Mouse (Mus musculus) spleen, adult 12 weeks (tissue): Measurements from ENCODE around the gene Scfd2.

ENCODE experiments used
- DNase-seq: peaks from one replicate; pipeline ENCODE4 v3.0.0; 2022; ENCODE audit warnings: low spot score

Scfd2 gene

GRCm38 (mm10) chr5:74455510-74456269, 75.9 kb downstream of the Scfd2 start:
- DNase-seq: no peak

- DNase-seq: no peak
Observed at GRCm38 (mm10) chr5:74455094-74455493, 76.5 kb downstream of the Scfd2 start.

- DNase-seq: no peak
Observed at GRCm38 (mm10) chr5:74450977-74451376, 80.6 kb downstream of the Scfd2 start.

- no peak for DNase-seq
Observed at GRCm38 (mm10) chr5:74447517-74448334, 83.8 kb downstream of the Scfd2 start.

- DNase-seq: no peak
Observed at GRCm38 (mm10) chr5:74445861-74446260, 85.7 kb downstream of the Scfd2 start.

- no peak for DNase-seq
Observed at GRCm38 (mm10) chr5:74438353-74438752, 93.2 kb downstream of the Scfd2 start.

- peak; percentile 9 for DNase-seq
Observed at GRCm38 (mm10) chr5:74433580-74434147, 97.9 kb downstream of the Scfd2 start.

GRCm38 (mm10) chr5:74432879-74433539, 98.5 kb downstream of the Scfd2 start:
- no peak for DNase-seq

GRCm38 (mm10) chr5:74420615-74421132, 110.9 kb downstream of the Scfd2 start:
- DNase-seq: no peak

GRCm38 (mm10) chr5:74412557-74412956, 119.0 kb downstream of the Scfd2 start:
- DNase-seq: no peak

- DNase-seq: no peak
Observed at GRCm38 (mm10) chr5:74404887-74405286, 126.7 kb downstream of the Scfd2 start.

GRCm38 (mm10) chr5:74404083-74404482, 127.5 kb downstream of the Scfd2 start:
- DNase-seq: no peak

- no peak for DNase-seq
Observed at GRCm38 (mm10) chr5:74402626-74403025, 128.9 kb downstream of the Scfd2 start.

- no peak for DNase-seq
Observed at GRCm38 (mm10) chr5:74391806-74392205, 139.8 kb downstream of the Scfd2 start.

GRCm38 (mm10) chr5:74391346-74391745, 140.2 kb downstream of the Scfd2 start:
- DNase-seq: no peak

- no peak for DNase-seq
Observed at GRCm38 (mm10) chr5:74388849-74389248, 142.7 kb downstream of the Scfd2 start.

- no peak for DNase-seq
Observed at GRCm38 (mm10) chr5:74388101-74388500, 143.5 kb downstream of the Scfd2 start.

- no peak for DNase-seq
Observed at GRCm38 (mm10) chr5:74387143-74387886, 144.2 kb downstream of the Scfd2 start.

GRCm38 (mm10) chr5:74380045-74380444, 151.5 kb downstream of the Scfd2 start:
- no peak for DNase-seq

- no peak for DNase-seq
Observed at GRCm38 (mm10) chr5:74366710-74367101, 164.9 kb downstream of the Scfd2 start.

GRCm38 (mm10) chr5:74365984-74366709, 165.4 kb downstream of the Scfd2 start:
- no peak for DNase-seq
